Mouse (Mus musculus) hindbrain, postnatal 0 days (tissue): ENCODE measurements around the gene Ifitm3. TPM values are rescaled to one million over a fixed set of nuclear protein-coding genes. Genes with fewer than 3 reads are reported as not detected.
"Not testable (repeated sequence)": the region's sequence is repeated elsewhere in the genome, so short reads cannot be mapped to it uniquely, and the experiment has no call there.

Source experiments
- ATAC-seq: fragments of 200-750 bp; cut with Nextera tagmentation; 2 replicates; pipeline ENCODE4 v1.8.0; 2017; ENCODE audit warnings: mild to moderate bottlenecking, moderate TSS enrichment, moderate library complexity
- DNase-seq: peaks from one replicate; pipeline ENCODE4 v3.0.0-alpha.2; 2015; ENCODE audit warnings: low spot score
- H3K27ac ChIP-seq: fragments of 300-500 bp; sonication (generic); 2 replicates; pipeline ENCODE4 v1.5.1; 2014; ENCODE audit warnings: mild to moderate bottlenecking
- H3K27me3 ChIP-seq: fragments of 300-500 bp; sonication (generic); 2 replicates; pipeline ENCODE4 v1.6.1; 2014; ENCODE audit warnings: low read length, mixed read lengths; ENCODE audit not compliant: insufficient read depth
- H3K36me3 ChIP-seq: fragments of 300-500 bp; sonication (generic); 2 replicates; pipeline ENCODE4 v1.6.1; 2014; ENCODE audit warnings: low read length, mixed read lengths; ENCODE audit not compliant: insufficient read depth
- H3K4me1 ChIP-seq: fragments of 300-500 bp; sonication (generic); 2 replicates; pipeline ENCODE4 v1.6.1; 2014; ENCODE audit warnings: antibody characterized with exemption, low read length, mixed read lengths; ENCODE audit not compliant: insufficient read depth
- H3K4me2 ChIP-seq: fragments of 300-500 bp; sonication (generic); 2 replicates; pipeline ENCODE4 v1.6.1; 2014; ENCODE audit warnings: low read depth, mild to moderate bottlenecking, low read length, moderate library complexity, mixed read lengths
- H3K4me3 ChIP-seq: fragments of 300-500 bp; sonication (generic); 2 replicates; pipeline ENCODE4 v1.5.1; 2014; ENCODE audit warnings: low read length
- H3K9ac ChIP-seq: fragments of 300-500 bp; sonication (generic); replicated peaks from 2 replicates; pipeline ENCODE4 v1.6.1; 2014; ENCODE audit warnings: mild to moderate bottlenecking, low read length, moderate library complexity, mixed read lengths
- H3K9me3 ChIP-seq: fragments of 300-500 bp; sonication (generic); 2 replicates; pipeline ENCODE4 v1.6.1; 2016; ENCODE audit warnings: low read length, mixed read lengths
- CTCF ChIP-seq: IDR thresholded peaks from 2 replicates; pipeline ENCODE4 v1.5.1; 2016; ENCODE audit warnings: antibody characterized with exemption, control low read depth, low read depth
- WGBS: fragments of 180-500 bp; shearing (Covaris S2); extraction: QIAGEN DNeasy Blood & Tissue Kit; methylation state at CpG from one replicate; pipeline ENCODE4 v1.1.7; 2014; 5-methylcytosine and 5-hydroxymethylcytosine counted together
- polyA plus RNA-seq: library from polyadenylated mRNA; unstranded; fragments of >200 nt; fragmentation: Nextera tagmentation; extraction: Ambion mirVana; gene quantifications from 2 replicates; pipeline ENCODE4 v1.2.1, GENCODE M21; 2015
- total RNA-seq: library from RNA; depleted of rRNA; stranded (reverse); fragments of >200 nt; gene quantifications from 2 replicates; pipeline ENCODE4 v1.2.3, GENCODE M21; 2014

Gene Ifitm3
- total and polyA plus RNA-seq, 2 experiments from 2014 or later: 29.3 to 92.8 TPM

GRCm38 (mm10) chr7:140973396-140974165 is 37.0 kb downstream of the Ifitm3 start:
- DNase-seq (no peak), ATAC-seq (no peak)
- H3K9me3 ChIP-seq: no peaks in the 10 kb centered on the region
- no peak overlapping the region for H3K4me3 ChIP-seq
- 22% methylated on average over 14 of the region's 14 CpGs for WGBS
- no peaks in the 10 kb centered on the region for H3K4me1 ChIP-seq
- no peak overlapping the region for H3K27ac ChIP-seq
- no peak overlapping the region for H3K4me2 ChIP-seq
- TF ChIP-seq CTCF: no peak
- H3K9ac ChIP-seq: no peak overlapping the region
- H3K27me3 ChIP-seq: no peaks in the 10 kb centered on the region
- H3K36me3 ChIP-seq: no peaks in the 10 kb centered on the region

DNA sequence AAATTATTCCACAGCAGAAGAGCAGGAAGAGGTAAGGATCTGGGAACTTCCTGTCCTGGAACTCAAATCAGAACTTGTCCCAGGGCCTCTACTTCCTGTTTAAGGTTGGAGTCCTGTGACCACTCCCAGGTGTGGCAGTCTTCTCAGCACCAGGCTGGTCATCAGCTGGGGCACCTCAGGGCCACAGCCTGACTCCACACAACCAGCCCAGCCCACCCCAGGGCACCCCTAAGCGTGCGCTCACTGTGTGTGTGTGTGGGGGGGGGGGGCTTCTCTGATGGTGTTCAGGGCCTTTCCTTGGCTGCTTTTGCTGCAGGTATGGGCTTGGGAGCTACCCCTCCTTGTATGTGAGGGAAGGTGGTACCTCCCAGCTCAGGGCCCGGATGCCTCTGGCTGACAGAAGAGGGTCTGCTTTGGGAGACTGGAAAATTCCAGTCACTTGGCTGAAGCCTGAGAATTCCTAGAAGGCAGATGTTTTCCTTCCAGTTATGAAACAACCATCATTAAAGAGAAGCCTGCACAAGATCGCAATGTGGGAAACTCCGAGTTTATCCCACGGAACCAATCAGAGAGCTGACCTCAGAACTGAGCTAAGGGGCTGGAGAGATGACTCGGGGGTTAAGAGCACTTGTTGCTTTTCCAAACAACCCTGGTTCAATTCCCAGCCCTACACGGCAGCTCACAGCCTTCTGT is 38.9 kb downstream of the Ifitm3 start:
- no peak for TF ChIP-seq CTCF
- H3K36me3 ChIP-seq: no peaks in the 10 kb centered on the region
- DNase-seq (no peak), ATAC-seq (no peak)
- H3K9me3 ChIP-seq: no peaks in the 10 kb centered on the region
- WGBS: 86% methylated on average over 8 of the region's 8 CpGs
- no peaks in the 10 kb centered on the region for H3K27me3 ChIP-seq
- no peak overlapping the region for H3K27ac ChIP-seq
- H3K4me3 ChIP-seq: no peak overlapping the region
- H3K9ac ChIP-seq: no peak overlapping the region
- H3K4me2 ChIP-seq: no peak overlapping the region
- H3K4me1 ChIP-seq: no peaks in the 10 kb centered on the region

- Histone ChIP-seq H3K4me2 (no peak overlapping the region), H3K9ac (no peak overlapping the region), H3K9me3 (no peaks in the 10 kb centered on the region), H3K4me1 (no peaks in the 10 kb centered on the region), H3K27me3 (no peaks in the 10 kb centered on the region), H3K27ac (no peak overlapping the region), H3K4me3 (no peak overlapping the region), H3K36me3 (no peaks in the 10 kb centered on the region)
- no peak for TF ChIP-seq CTCF
- DNase-seq (no peak), ATAC-seq (no peak)
- 53% methylated on average over 7 of the region's 7 CpGs for WGBS
Observed at GRCm38 (mm10) chr7:140970931-140971330, 39.6 kb downstream of the Ifitm3 start.

DNA sequence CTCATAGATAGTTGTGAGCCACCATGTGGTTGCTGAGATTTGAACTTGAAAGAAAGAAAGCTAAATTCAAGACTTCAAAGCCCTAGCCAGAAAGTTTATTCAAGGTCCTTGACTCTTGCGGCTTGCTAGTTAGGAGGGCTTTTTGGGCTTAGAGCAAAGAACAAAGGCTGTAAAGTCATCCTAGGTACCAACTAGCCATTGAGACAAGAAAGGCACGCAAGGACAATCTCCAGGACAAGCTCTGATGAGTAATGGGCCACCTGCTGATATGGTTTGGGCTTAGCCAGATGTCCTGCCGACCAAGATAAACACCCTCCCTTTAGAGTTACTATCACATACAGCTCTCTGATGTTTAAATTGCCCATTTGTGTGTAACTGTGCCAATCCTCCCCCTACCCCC is 41.9 kb downstream of the Ifitm3 start:
- ATAC-seq, DNase-seq, H3K4me2 ChIP-seq, H3K4me1 ChIP-seq, H3K27me3 ChIP-seq, H3K9me3 ChIP-seq, H3K27ac ChIP-seq, H3K4me3 ChIP-seq, H3K36me3 ChIP-seq, H3K9ac ChIP-seq: not testable (repeated sequence)
- 34% methylated on average over 3 of the region's 3 CpGs for WGBS

DNA sequence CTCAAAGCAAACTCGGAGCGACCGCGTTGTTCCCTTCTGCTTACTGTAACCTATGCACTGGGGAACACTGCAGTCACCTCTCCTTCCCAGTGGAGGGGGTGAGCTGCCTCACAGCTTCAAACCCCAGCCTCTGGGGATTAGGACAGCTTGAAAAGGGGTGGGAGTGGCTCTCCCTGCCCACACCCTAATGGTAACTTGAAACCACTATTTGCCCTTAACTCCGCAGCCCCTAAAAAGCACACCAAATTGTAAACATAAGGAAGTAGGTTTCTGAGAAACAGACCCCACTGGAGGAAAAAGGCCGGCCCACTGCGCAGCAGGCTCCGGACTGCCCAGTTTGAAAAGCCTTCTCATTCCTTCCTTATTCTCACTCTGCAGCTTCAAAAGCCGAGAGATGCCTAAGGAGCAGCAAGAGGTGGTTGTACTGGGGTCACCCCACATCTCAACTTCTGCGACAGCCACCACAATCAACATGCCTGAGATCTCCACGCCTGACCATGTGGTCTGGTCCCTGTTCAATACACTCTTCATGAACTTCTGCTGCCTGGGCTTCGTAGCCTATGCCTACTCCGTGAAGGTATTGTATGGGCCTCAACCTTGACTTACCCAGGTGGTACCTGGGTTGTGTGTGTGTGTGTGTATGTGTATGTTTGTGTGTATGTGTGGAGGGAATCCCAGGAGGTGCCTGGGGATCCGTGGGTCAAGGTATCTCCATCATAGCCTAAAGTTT is 42.5 kb downstream of the Ifitm3 start:
- no peak for TF ChIP-seq CTCF
- no peak for DNase-seq
- Histone ChIP-seq H3K9ac (no peak overlapping the region), H3K9me3 (no peaks in the 10 kb centered on the region), H3K27me3 (no peaks in the 10 kb centered on the region), H3K36me3 (no peaks in the 10 kb centered on the region), H3K27ac (no peak overlapping the region), H3K4me1 (no peaks in the 10 kb centered on the region), H3K4me2 (no peak overlapping the region), H3K4me3 (no peak overlapping the region)
- ATAC-seq: no peak
- 16% methylated on average over 14 of the region's 14 CpGs for WGBS

DNA sequence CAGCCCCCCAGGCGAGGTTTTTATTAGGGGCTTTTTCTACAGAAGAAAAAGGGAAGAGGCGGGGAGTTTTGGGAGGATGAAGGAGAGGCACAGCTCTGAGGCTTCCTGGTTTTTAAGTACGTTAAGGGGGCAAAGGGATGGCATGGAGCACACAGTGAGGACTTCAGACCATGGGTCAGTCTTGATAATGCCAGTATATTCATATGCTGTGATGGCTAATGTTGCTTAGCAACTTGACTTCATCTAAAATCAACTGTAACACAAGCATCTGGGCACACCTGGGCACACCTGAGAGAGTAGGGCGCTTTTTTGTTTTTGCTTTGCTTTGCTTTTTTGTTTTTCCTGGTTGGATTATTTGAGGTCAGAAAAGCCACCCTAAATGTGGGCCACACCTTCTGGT is 43.6 kb downstream of the Ifitm3 start, which contains the start of gene Ifitm1:
Ifitm1 (plus strand) TSS at position 301 of the 400 bp plus-strand sequence.
- Histone ChIP-seq H3K27me3 (no peaks in the 10 kb centered on the region), H3K36me3 (no peaks in the 10 kb centered on the region), H3K4me2 (no peak within 1 kb of the TSS), H3K9ac (no peak within 1 kb of the TSS), H3K4me3 (no peak within 1 kb of the TSS), H3K9me3 (no peaks in the 10 kb centered on the region), H3K27ac (no peak within 1 kb of the TSS), H3K4me1 (no peaks in the 10 kb centered on the region)
- TF ChIP-seq CTCF: no peak
- DNase-seq (no peak), ATAC-seq (no peak)
- 94% methylated on average over 4 of the region's 4 CpGs for WGBS
